Mouse (Mus musculus): ENCODE data around the gene Rgs7.

DNA sequence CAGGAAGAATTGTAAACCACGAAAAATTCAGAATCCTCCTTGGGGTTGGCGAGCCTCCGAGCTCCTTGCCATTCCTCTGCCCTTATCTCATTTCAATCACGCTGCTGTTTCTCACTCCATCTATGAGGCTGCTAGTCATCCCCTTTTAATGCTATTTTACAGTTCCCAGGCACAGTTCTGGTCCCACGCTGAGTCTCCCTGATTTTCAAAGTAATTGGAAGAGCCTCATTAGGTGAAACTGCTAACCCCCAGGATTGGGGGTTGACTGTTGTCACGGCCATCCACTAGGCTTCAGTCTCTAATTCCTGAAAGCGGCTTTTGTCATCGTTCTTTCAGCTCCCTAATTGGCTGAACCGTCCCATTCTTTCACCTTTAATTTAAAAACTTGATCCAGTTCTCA lies 76.6 kb downstream of the Rgs7 start:
- TF ChIP-seq CTCF (IDR thresholded peaks at IDR 0.05; ENCODE audit: low read depth) (no peak), EP300 (IDR thresholded peaks at IDR 0.05; ENCODE audit: low read depth) (no peak)

Data from liver, embryonic 14.5 days (tissue).